8 mouse cellular contexts compared by ENCODE assay signal in the genomic region with DNA sequence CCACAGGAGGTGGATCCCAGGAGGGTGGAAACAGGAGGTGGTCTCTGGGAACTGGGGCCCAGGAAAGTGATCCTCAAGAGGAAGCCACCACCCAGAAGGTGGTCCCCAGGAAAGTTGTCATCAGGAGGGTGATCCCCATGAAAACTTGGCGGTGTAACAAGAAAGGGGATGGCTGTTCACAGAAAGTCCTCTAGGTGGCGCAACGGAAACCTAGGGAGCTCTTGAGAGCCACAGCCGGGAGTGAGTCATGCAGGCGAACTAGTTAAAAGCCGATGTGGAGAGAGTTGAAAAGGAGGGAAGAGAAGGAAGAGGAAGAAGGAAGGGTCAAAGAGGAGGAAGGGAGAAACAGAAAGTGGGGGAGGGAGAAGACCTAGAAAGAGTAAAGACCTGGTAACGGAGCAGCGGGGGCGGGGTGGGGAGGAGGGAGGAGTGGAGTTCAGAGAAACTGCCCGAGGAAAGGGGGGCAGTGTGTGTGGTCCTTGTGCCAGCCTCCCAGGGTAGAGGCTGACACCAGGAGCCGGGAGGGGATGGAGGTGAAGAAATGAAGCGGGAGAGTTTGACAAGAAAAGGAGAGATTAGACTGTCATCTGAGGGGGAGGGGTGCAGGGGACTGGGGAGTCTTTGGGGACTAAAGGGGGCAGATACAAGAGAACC. TPM values are rescaled to one million over a fixed set of nuclear protein-coding genes. Genes with fewer than 3 reads are reported as not detected.
DNase-seq lines count a peak whose midpoint lies in the region; ATAC-seq and TF ChIP-seq lines count a peak whose summit lies in the region.

No protein-coding gene starts in this region.

- WGBS in heart, embryonic 13.5 days, result 2% methylated on average over 12 of the region's 12 CpGs
- 2% methylated on average over 12 of the region's 12 CpGs for WGBS in kidney, embryonic 16.5 days
- WGBS in liver, embryonic 11.5 days, result 2% methylated on average over 12 of the region's 12 CpGs

- peaks cover 69% of the 10 kb centered on the region for H3K4me1 ChIP-seq in erythroblast, embryonic 14.5 days (ENCODE audit: control insufficient read depth)
- H3K4me1 ChIP-seq in heart, embryonic 13.5 days, result peaks cover 39% of the 10 kb centered on the region
- H3K4me1 ChIP-seq in kidney, embryonic 16.5 days (ENCODE audit: insufficient read depth, low read length), result peaks cover 46% of the 10 kb centered on the region
- peaks cover 42% of the 10 kb centered on the region for H3K4me1 ChIP-seq in liver, embryonic 11.5 days (replicated peaks; ENCODE audit: control insufficient read depth, insufficient read depth, low read length)

- H3K9me3 ChIP-seq in erythroblast, embryonic 14.5 days (ENCODE audit: control insufficient read depth, low read length), result peaks cover 9% of the 10 kb centered on the region
- H3K9me3 ChIP-seq in heart, embryonic 13.5 days, result peaks cover 6% of the 10 kb centered on the region; the same call in 1 of the 2 replicates
- H3K9me3 ChIP-seq in kidney, embryonic 16.5 days (ENCODE audit: low read length), result no peaks in the 10 kb centered on the region
- H3K9me3 ChIP-seq in liver, embryonic 11.5 days (ENCODE audit: control insufficient read depth, low read length), result 0 out of 2 replicates have a peak, but pooled peaks cover 2% of the 10 kb centered on the region

- DNase-seq in brain, embryonic 14.5 days (ENCODE audit: low read depth), result peak; percentile 83
- DNase-seq in liver, embryonic 11.5 days (ENCODE audit: low spot score), result peak; percentile 74
- peak; percentile 80 to 92 for DNase-seq in spleen, postnatal 4 days (ENCODE audit: low spot score in 2 of 2)

- no peaks in the 10 kb centered on the region for H3K27me3 ChIP-seq in erythroblast, embryonic 14.5 days (ENCODE audit: control insufficient read depth)
- no peaks in the 10 kb centered on the region for H3K27me3 ChIP-seq in heart, embryonic 13.5 days (replicated peaks)
- no peaks in the 10 kb centered on the region for H3K27me3 ChIP-seq in kidney, embryonic 16.5 days (ENCODE audit: insufficient read depth, low read length)
- H3K27me3 ChIP-seq in liver, embryonic 11.5 days (replicated peaks; ENCODE audit: control insufficient read depth, insufficient read depth, low read length), result no peaks in the 10 kb centered on the region

- peak overlapping the region; percentile 65 for H3K4me3 ChIP-seq in erythroblast, embryonic 14.5 days (replicated peaks)
- H3K4me3 ChIP-seq in heart, embryonic 13.5 days, result peak overlapping the region; percentile 54
- peak overlapping the region; percentile 43 for H3K4me3 ChIP-seq in kidney, embryonic 16.5 days (ENCODE audit: low read length)
- peak overlapping the region; percentile 51 for H3K4me3 ChIP-seq in liver, embryonic 11.5 days (ENCODE audit: low read depth, low read length)

- H3K36me3 ChIP-seq in erythroblast, embryonic 14.5 days (ENCODE audit: control insufficient read depth), result no peaks in the 10 kb centered on the region
- H3K36me3 ChIP-seq in heart, embryonic 13.5 days, result no peaks in the 10 kb centered on the region
- H3K36me3 ChIP-seq in kidney, embryonic 16.5 days (ENCODE audit: insufficient read depth, low read length), result no peaks in the 10 kb centered on the region
- no peaks in the 10 kb centered on the region for H3K36me3 ChIP-seq in liver, embryonic 11.5 days (ENCODE audit: control insufficient read depth, insufficient read depth, low read length)

- peak; percentile 85 for TF ChIP-seq CTCF in brain, embryonic 14.5 days (IDR thresholded peaks at IDR 0.05; ENCODE audit: borderline replicate concordance, extremely low read depth, insufficient read depth, insufficient read length)

- TF ChIP-seq POLR2A in brain, embryonic 14.5 days (IDR thresholded peaks at IDR 0.05; ENCODE audit: borderline replicate concordance, extremely low read depth, insufficient read depth, insufficient read length, poor library complexity, severe bottlenecking), result no peak

- H3K27ac ChIP-seq in heart, embryonic 13.5 days (replicated peaks), result peak overlapping the region; percentile 20; the same call in 1 of the 2 replicates
- 0 out of 2 replicates have a peak overlapping the region, but pooled peaks have one; percentile 21 for H3K27ac ChIP-seq in kidney, embryonic 16.5 days (ENCODE audit: low read length)
- 0 out of 2 replicates have a peak overlapping the region, but pooled peaks have one; percentile 26 for H3K27ac ChIP-seq in liver, embryonic 11.5 days (ENCODE audit: low read depth, low read length)

- H3K4me2 ChIP-seq in heart, embryonic 13.5 days, result peak overlapping the region; percentile 73
- peak overlapping the region; percentile 57 for H3K4me2 ChIP-seq in kidney, embryonic 16.5 days (replicated peaks; ENCODE audit: low read depth, low read length)
- H3K4me2 ChIP-seq in liver, embryonic 11.5 days, result peak overlapping the region; percentile 79

- peak overlapping the region; percentile 79 for H3K9ac ChIP-seq in heart, embryonic 13.5 days
- H3K9ac ChIP-seq in kidney, embryonic 16.5 days (replicated peaks; ENCODE audit: low read length), result peak overlapping the region; percentile 55
- peak overlapping the region; percentile 65 for H3K9ac ChIP-seq in liver, embryonic 11.5 days (ENCODE audit: low read depth, low read length)

- ATAC-seq in CD4-positive, CD25-positive, alpha-beta regulatory T cell, adult 4 months, result peak; percentile 90
- ATAC-seq in heart, embryonic 13.5 days (ENCODE audit: extremely low read depth, insufficient number of reproducible peaks, low FRiP score, low TSS enrichment), result no peak
- ATAC-seq in kidney, embryonic 16.5 days (ENCODE audit: low FRiP score, low TSS enrichment), result no peak
- no peak for ATAC-seq in liver, embryonic 11.5 days (replicated peaks; ENCODE audit: low FRiP score)
- peak; percentile 42; the same call in 1 of the 2 replicates for ATAC-seq in monocyte, adult 5-6 weeks (replicated peaks; ENCODE audit: insufficient number of reproducible peaks, low FRiP score, low TSS enrichment, poor library complexity, severe bottlenecking)

RNA-seq across cellular contexts. Expression of gene Ssr1, which starts 30.5 kb away (rescaled TPM):
- polyA plus RNA-seq in CD4-positive, CD25-positive, alpha-beta regulatory T cell, adult 4 months (2017; shearing (Covaris generic)), result 100 to 1,000 TPM; 103 to 115 TPM
- 16.7 and 23.9 TPM in 2 replicates for polyA plus RNA-seq in brain, embryonic 14.5 days (2012; rRNA removed)
- polyA plus RNA-seq in erythroblast, embryonic 14.5 days (2012), result 1.1 and 3.0 TPM in 2 replicates
- polyA plus RNA-seq in heart, embryonic 13.5 days (2015; fragmentation: Nextera tagmentation; extraction: Ambion mirVana), result 89.0 and 97.0 TPM in 2 replicates
- 130 and 138 TPM in 2 replicates for polyA plus RNA-seq in kidney, embryonic 16.5 days (2015; fragmentation: Nextera tagmentation; extraction: Ambion mirVana)
- 143 and 166 TPM in 2 replicates for polyA plus RNA-seq in liver, embryonic 11.5 days (2014; fragmentation: Nextera tagmentation; extraction: Ambion mirVana)
- 66.0 to 74.1 TPM (median 72.0 TPM) in 3 replicates for total RNA-seq in monocyte, adult 5-6 weeks (2017)

Comparison
In these comparisons a context has a peak if more than half of its experiments do, and no peak if none do; other contexts are left out.
1. ATAC-seq: peak in CD4-positive, CD25-positive, alpha-beta regulatory T cell, adult 4 months (single experiment) and monocyte, adult 5-6 weeks (single experiment); none in heart, embryonic 13.5 days (single experiment), kidney, embryonic 16.5 days (single experiment) and liver, embryonic 11.5 days (single experiment).
2. Peak in every context shown above with its lines, with median percentiles within 50 percentile points of each other: DNase-seq, H3K4me3 ChIP-seq, H3K27ac ChIP-seq, H3K4me2 ChIP-seq and H3K9ac ChIP-seq.